Mouse (Mus musculus): Measurements from ENCODE around the gene Arl4c.

DNA sequence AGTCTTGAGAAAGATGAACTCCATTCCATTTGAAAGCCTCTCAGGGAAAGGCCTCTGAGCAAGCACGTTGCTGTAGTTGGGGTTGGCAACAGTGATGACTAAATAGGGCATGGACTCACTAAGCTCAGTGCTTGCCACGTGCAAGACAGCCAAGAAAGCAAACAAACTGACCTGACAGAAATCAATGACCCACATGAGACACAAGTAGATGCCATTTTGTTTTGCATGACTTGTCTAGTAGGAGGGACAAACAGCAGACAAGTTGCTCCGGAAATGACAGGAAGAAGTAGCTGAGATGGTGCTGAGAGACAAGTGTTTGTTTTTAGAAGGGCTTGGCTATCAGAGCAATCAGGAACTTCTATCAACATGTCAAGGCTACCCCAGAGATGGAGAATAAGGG lies 21.2 kb downstream of the Arl4c start:
- TF ChIP-seq POLR2A (IDR thresholded peaks at IDR 0.05; ENCODE audit: control insufficient read depth, extremely low read depth, insufficient read depth, low read length, poor library complexity) (no peak), CTCF (IDR thresholded peaks at IDR 0.05; ENCODE audit: borderline replicate concordance, control insufficient read depth, extremely low read depth, insufficient read depth, low read length, poor library complexity) (no peak)

Data from thymus, adult 2 months (tissue).